ENCODE assay signal across 15 mouse cellular contexts in genomic region chr13:59891737-59892136, GRCm38 (mm10).
DNase-seq lines count a peak whose midpoint lies in the region; ATAC-seq and TF ChIP-seq lines count a peak whose summit lies in the region.
"Had no signal": no experiment of that assay in that cellular context is flagged by ENCODE, and none has a peak within 500 bp of the region (broad histone marks: within the 10 kb centered on the region; RNA-seq: fewer than 3 reads in every experiment).

No protein-coding gene starts in this region.

- DNase-seq in heart, postnatal 36 days, result no peak
- peak in 1 of 3 experiments; percentile 33 for DNase-seq in liver, embryonic 14.5 days (ENCODE audit: low read depth in 3 of 3, low spot score in 3 of 3)
- no peak for DNase-seq in frontal cortex, adult 2 months (ENCODE audit: extremely low spot score in 1 of 2, low spot score in 1 of 2)
- no peak for DNase-seq in lung, postnatal 10 days
- no peak for DNase-seq in left cerebral cortex, adult 2 months (ENCODE audit: extremely low spot score in 1 of 2, low spot score in 2 of 2)
- DNase-seq: cerebellum, postnatal 14 days; heart, adult 2 months had no signal

- no peak overlapping the region for H3K4me2 ChIP-seq in heart, embryonic 14.5 days (ENCODE audit: low read length)
- H3K4me2 ChIP-seq in intestine, embryonic 15.5 days (replicated peaks), result no peak overlapping the region
- peak overlapping the region; percentile 43 for H3K4me2 ChIP-seq in liver, embryonic 14.5 days (ENCODE audit: low read depth)
- H3K4me2 ChIP-seq: embryonic facial prominence, embryonic 13.5 days; lung, embryonic 15.5 days; midbrain, embryonic 12.5 days; neural tube, embryonic 12.5 days had no signal

- H3K9me3 ChIP-seq in heart, embryonic 14.5 days (ENCODE audit: control insufficient read depth, low read length), result no peaks in the 10 kb centered on the region
- H3K9me3 ChIP-seq in intestine, embryonic 15.5 days, result no peaks in the 10 kb centered on the region
- H3K9me3 ChIP-seq in liver, embryonic 14.5 days (ENCODE audit: control insufficient read depth, low read length), result no peaks in the 10 kb centered on the region; the same call in 1 of the 2 replicates
- H3K9me3 ChIP-seq: embryonic facial prominence, embryonic 13.5 days; lung, embryonic 15.5 days had no signal

- H3K36me3 ChIP-seq in heart, embryonic 14.5 days (ENCODE audit: control insufficient read depth, insufficient read depth, low read length), result no peaks in the 10 kb centered on the region
- no peaks in the 10 kb centered on the region for H3K36me3 ChIP-seq in intestine, embryonic 15.5 days
- H3K36me3 ChIP-seq in liver, embryonic 14.5 days (replicated peaks; ENCODE audit: control insufficient read depth, insufficient read depth, low read depth), result no peaks in the 10 kb centered on the region
- H3K36me3 ChIP-seq: embryonic facial prominence, embryonic 13.5 days; lung, embryonic 15.5 days; midbrain, embryonic 12.5 days; neural tube, embryonic 12.5 days had no signal

- no peak overlapping the region; a peak in 1 of 4 replicates for H3K27ac ChIP-seq in heart, embryonic 14.5 days (replicated peaks in 1 of 2; ENCODE audit: control insufficient read depth in 1 of 2, insufficient read depth in 1 of 2, low read depth in 2 of 2, low read length in 2 of 2)
- no peak overlapping the region for H3K27ac ChIP-seq in intestine, embryonic 15.5 days
- no peak overlapping the region; the same call in 1 of the 2 replicates for H3K27ac ChIP-seq in liver, embryonic 14.5 days
- H3K27ac ChIP-seq in left cerebral cortex, adult 2 months, result no peak overlapping the region
- H3K27ac ChIP-seq: embryonic facial prominence, embryonic 13.5 days; heart, adult 2 months; lung, embryonic 15.5 days; midbrain, embryonic 12.5 days; neural tube, embryonic 12.5 days had no signal

- peaks cover 6 to 14% of the 10 kb centered on the region in 2 experiments; a peak in 3 of 4 replicates for H3K4me1 ChIP-seq in heart, embryonic 14.5 days (ENCODE audit: control insufficient read depth in 2 of 2, insufficient read depth in 2 of 2, low read length in 2 of 2)
- peaks cover 8% of the 10 kb centered on the region; the same call in 1 of the 2 replicates for H3K4me1 ChIP-seq in intestine, embryonic 15.5 days (replicated peaks)
- peaks cover 39 to 61% of the 10 kb centered on the region in 2 experiments for H3K4me1 ChIP-seq in liver, embryonic 14.5 days (replicated peaks; ENCODE audit: control insufficient read depth in 2 of 2, insufficient read depth in 2 of 2, low read length in 1 of 2)

- intact Hi-C loops in heart, postnatal 36 days (cut with DNase I), result loop anchor here (5.0 kb wide), 2 partner anchors 161 to 176 kb away; no protein-coding TSS in a partner anchor
- intact Hi-C loops in left cerebral cortex, adult 2 months (cut with DNase I), result no loop called here

- no peak overlapping the region for H3K9ac ChIP-seq in heart, embryonic 14.5 days (ENCODE audit: low read length)
- H3K9ac ChIP-seq in intestine, embryonic 15.5 days, result no peak overlapping the region
- no peak overlapping the region for H3K9ac ChIP-seq in liver, embryonic 14.5 days (replicated peaks)
- H3K9ac ChIP-seq: embryonic facial prominence, embryonic 13.5 days; lung, embryonic 15.5 days; midbrain, embryonic 12.5 days; neural tube, embryonic 12.5 days had no signal

- no peak overlapping the region for H3K4me3 ChIP-seq in heart, embryonic 14.5 days (ENCODE audit: control insufficient read depth in 1 of 2, insufficient read depth in 1 of 2, low read depth in 1 of 2, low read length in 2 of 2)
- no peak overlapping the region for H3K4me3 ChIP-seq in intestine, embryonic 15.5 days (replicated peaks)
- H3K4me3 ChIP-seq in liver, embryonic 14.5 days (ENCODE audit: insufficient read depth in 1 of 2, low read depth in 2 of 2, low read length in 2 of 2), result no peak overlapping the region
- H3K4me3 ChIP-seq in left cerebral cortex, adult 2 months, result no peak overlapping the region
- H3K4me3 ChIP-seq: embryonic facial prominence, embryonic 13.5 days; heart, adult 2 months; lung, embryonic 15.5 days; midbrain, embryonic 12.5 days; neural tube, embryonic 12.5 days had no signal

- no peaks in the 10 kb centered on the region for H3K27me3 ChIP-seq in heart, embryonic 14.5 days (ENCODE audit: control insufficient read depth, insufficient read depth, low read length)
- peaks cover 5% of the 10 kb centered on the region; the same call in 1 of the 2 replicates for H3K27me3 ChIP-seq in intestine, embryonic 15.5 days (replicated peaks)
- H3K27me3 ChIP-seq in liver, embryonic 14.5 days (ENCODE audit: control insufficient read depth, insufficient read depth, low read length), result no peaks in the 10 kb centered on the region
- H3K27me3 ChIP-seq: embryonic facial prominence, embryonic 13.5 days; neural tube, embryonic 12.5 days; Patski had no signal

- WGBS in heart, embryonic 14.5 days, result 25% methylated on average over 8 of the region's 8 CpGs
- 54% methylated on average over 8 of the region's 8 CpGs for WGBS in intestine, embryonic 15.5 days
- 12% methylated on average over 8 of the region's 8 CpGs for WGBS in liver, embryonic 14.5 days (ENCODE audit: insufficient replicate concordance)

- TF ChIP-seq EP300 in liver, embryonic 14.5 days (IDR thresholded peaks at IDR 0.05; ENCODE audit: low read depth), result no peak

- ATAC-seq in heart, embryonic 14.5 days (ENCODE audit: insufficient number of reproducible peaks, insufficient read depth, low FRiP score, low read depth), result peak; percentile 44; the same call in 1 of the 2 replicates
- peak; percentile 60 for ATAC-seq in common myeloid progenitor, adult 5-6 weeks (replicated peaks; ENCODE audit: low read depth, poor library complexity, severe bottlenecking)
- ATAC-seq in intestine, embryonic 15.5 days, result peak; percentile 60
- ATAC-seq in liver, embryonic 14.5 days (ENCODE audit: insufficient read depth), result peak; percentile 75
- ATAC-seq: Patski had no signal

- TF ChIP-seq CTCF in liver, embryonic 14.5 days (IDR thresholded peaks at IDR 0.05; ENCODE audit: low read depth), result no peak
- TF ChIP-seq CTCF in left cerebral cortex, adult 2 months (IDR thresholded peaks at IDR 0.05), result no peak
